Comparison of ENCODE assay signal across 9 mouse cellular contexts in the genomic region with DNA sequence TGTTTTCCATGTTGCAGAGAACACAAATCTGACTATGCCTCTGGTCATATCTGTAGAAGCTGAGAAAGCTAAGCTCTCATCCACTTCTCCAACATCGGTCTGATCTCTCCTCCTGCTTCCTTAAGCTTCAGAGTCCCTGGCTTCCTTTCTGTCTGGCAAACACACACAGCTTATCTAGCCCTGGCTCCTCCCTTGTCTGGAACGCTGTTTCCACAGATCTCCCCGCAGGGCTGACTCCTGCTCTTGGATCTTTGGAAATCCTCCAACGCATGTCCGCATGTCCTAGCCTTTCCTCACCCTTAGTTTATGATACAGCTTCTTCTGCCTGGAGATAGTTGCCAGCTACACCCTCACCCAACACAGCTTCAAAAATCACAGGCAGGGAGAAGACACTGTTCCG. TPM values are rescaled to one million over a fixed set of nuclear protein-coding genes. Genes with fewer than 3 reads are reported as not detected.
DNase-seq lines count a peak whose midpoint lies in the region; ATAC-seq and TF ChIP-seq lines count a peak whose summit lies in the region.
"Had no signal": no experiment of that assay in that cellular context is flagged by ENCODE, and none has a peak within 500 bp of the region (broad histone marks: within the 10 kb centered on the region; RNA-seq: fewer than 3 reads in every experiment).

No protein-coding gene starts in this region.

- 22% methylated on average over 6 of the region's 6 CpGs for WGBS in intestine, embryonic 16.5 days
- WGBS in hindbrain, postnatal 0 days, result 59% methylated on average over 6 of the region's 6 CpGs

- H3K27me3 ChIP-seq in intestine, embryonic 16.5 days (replicated peaks; ENCODE audit: control insufficient read depth, insufficient read depth, low read length), result no peaks in the 10 kb centered on the region
- no peaks in the 10 kb centered on the region for H3K27me3 ChIP-seq in hindbrain, postnatal 0 days (ENCODE audit: insufficient read depth, low read length)

- ATAC-seq in intestine, embryonic 16.5 days, result no peak
- ATAC-seq in hindbrain, postnatal 0 days, result no peak

- peak overlapping the region; percentile 70 for H3K27ac ChIP-seq in intestine, embryonic 16.5 days (ENCODE audit: low read length)
- no peak overlapping the region for H3K27ac ChIP-seq in hindbrain, postnatal 0 days
- H3K27ac ChIP-seq: macrophage had no signal

- H3K4me2 ChIP-seq in intestine, embryonic 16.5 days (ENCODE audit: low read depth, low read length), result peak overlapping the region; percentile 21; the same call in 1 of the 2 replicates
- no peak overlapping the region for H3K4me2 ChIP-seq in hindbrain, postnatal 0 days (ENCODE audit: low read depth, low read length)

- no peak overlapping the region for H3K4me3 ChIP-seq in intestine, embryonic 16.5 days (ENCODE audit: low read length)
- H3K4me3 ChIP-seq in hindbrain, postnatal 0 days (ENCODE audit: low read length), result no peak overlapping the region

- TF ChIP-seq CTCF in hindbrain, postnatal 0 days (IDR thresholded peaks at IDR 0.05; ENCODE audit: low read depth), result no peak

- no peaks in the 10 kb centered on the region for H3K9me3 ChIP-seq in intestine, embryonic 16.5 days (ENCODE audit: control insufficient read depth, low read length)
- no peaks in the 10 kb centered on the region for H3K9me3 ChIP-seq in hindbrain, postnatal 0 days (ENCODE audit: low read length)

- DNase-seq in cerebellum, adult 11-12 months, result peak; percentile 56
- DNase-seq in cerebellum, adult 11 months, result no peak
- peak; percentile 48 for DNase-seq in ovary, postnatal 36 days (ENCODE audit: low spot score)
- no peak for DNase-seq in ovary, postnatal 14 days (ENCODE audit: low spot score)
- DNase-seq in yolk sac, embryonic 10.5 days (ENCODE audit: low spot score), result peak; percentile 53
- no peak for DNase-seq in hindbrain, postnatal 0 days (ENCODE audit: low spot score)
- no peak for DNase-seq in natural killer cell, adult 2 months (ENCODE audit: low spot score in 2 of 2)

- peaks cover 40% of the 10 kb centered on the region for H3K4me1 ChIP-seq in intestine, embryonic 16.5 days (ENCODE audit: control insufficient read depth, insufficient read depth, low read length)
- peaks cover 18% of the 10 kb centered on the region; the same call in 1 of the 2 replicates for H3K4me1 ChIP-seq in hindbrain, postnatal 0 days (ENCODE audit: insufficient read depth, low read length)

- H3K36me3 ChIP-seq in intestine, embryonic 16.5 days (ENCODE audit: control insufficient read depth, insufficient read depth, low read length), result no peaks in the 10 kb centered on the region
- H3K36me3 ChIP-seq in hindbrain, postnatal 0 days (ENCODE audit: insufficient read depth, low read length), result no peaks in the 10 kb centered on the region

- H3K9ac ChIP-seq in intestine, embryonic 16.5 days (ENCODE audit: low read depth, low read length), result 0 out of 2 replicates have a peak overlapping the region, but pooled peaks have one; percentile 9
- no peak overlapping the region for H3K9ac ChIP-seq in hindbrain, postnatal 0 days (replicated peaks; ENCODE audit: low read length)

RNA-seq across cellular contexts. Expression of gene Tmem107, which starts 3.0 kb away (rescaled TPM):
- 38.6 and 44.8 TPM in 2 replicates for polyA plus RNA-seq in intestine, embryonic 16.5 days (2015; fragmentation: Nextera tagmentation; extraction: Ambion mirVana)
- total RNA-seq in hindbrain, postnatal 0 days (2014; rRNA removed), result 68.9 and 135 TPM in 2 replicates
- polyA plus RNA-seq in hindbrain, postnatal 0 days (2015; fragmentation: Nextera tagmentation; extraction: Ambion mirVana), result 28.6 and 34.1 TPM in 2 replicates

RNA-seq across cellular contexts. Expression of gene Borcs6, which starts 8.1 kb away (rescaled TPM):
- 8.0 and 8.6 TPM in 2 replicates for polyA plus RNA-seq in intestine, embryonic 16.5 days (2015; fragmentation: Nextera tagmentation; extraction: Ambion mirVana)
- total RNA-seq in hindbrain, postnatal 0 days (2014; rRNA removed), result 25.4 and 40.8 TPM in 2 replicates
- 21.3 and 21.9 TPM in 2 replicates for polyA plus RNA-seq in hindbrain, postnatal 0 days (2015; fragmentation: Nextera tagmentation; extraction: Ambion mirVana)

RNA-seq across cellular contexts. Expression of gene Vamp2, which starts 20.7 kb away (rescaled TPM):
- polyA plus RNA-seq in intestine, embryonic 16.5 days (2015; fragmentation: Nextera tagmentation; extraction: Ambion mirVana), result 65.8 TPM in 2 replicates
- total RNA-seq in hindbrain, postnatal 0 days (2014; rRNA removed), result 146 and 148 TPM in 2 replicates
- 417 and 489 TPM in 2 replicates for polyA plus RNA-seq in hindbrain, postnatal 0 days (2015; fragmentation: Nextera tagmentation; extraction: Ambion mirVana)

RNA-seq across cellular contexts. Expression of gene Aurkb, which starts 22.2 kb away (rescaled TPM):
- 114 and 139 TPM in 2 replicates for polyA plus RNA-seq in intestine, embryonic 16.5 days (2015; fragmentation: Nextera tagmentation; extraction: Ambion mirVana)
- total RNA-seq in hindbrain, postnatal 0 days (2014; rRNA removed), result 15.9 and 21.6 TPM in 2 replicates
- 24.8 and 26.3 TPM in 2 replicates for polyA plus RNA-seq in hindbrain, postnatal 0 days (2015; fragmentation: Nextera tagmentation; extraction: Ambion mirVana)

RNA-seq across cellular contexts. Expression of gene Per1, which starts 27.4 kb away (rescaled TPM):
- polyA plus RNA-seq in intestine, embryonic 16.5 days (2015; fragmentation: Nextera tagmentation; extraction: Ambion mirVana), result 13.6 and 13.7 TPM in 2 replicates
- 24.4 and 27.1 TPM in 2 replicates for total RNA-seq in hindbrain, postnatal 0 days (2014; rRNA removed)
- 11.9 and 15.9 TPM in 2 replicates for polyA plus RNA-seq in hindbrain, postnatal 0 days (2015; fragmentation: Nextera tagmentation; extraction: Ambion mirVana)

Comparison
In these comparisons a context has a peak if more than half of its experiments do, and no peak if none do; other contexts are left out.
1. DNase-seq: peak in cerebellum, adult 11-12 months (single experiment), ovary, postnatal 36 days (single experiment) and yolk sac, embryonic 10.5 days (single experiment); none in cerebellum, adult 11 months (single experiment), ovary, postnatal 14 days (single experiment), hindbrain, postnatal 0 days (single experiment) and natural killer cell, adult 2 months (0 of 2).